Mouse (Mus musculus) bone marrow macrophage, adult 2 months (primary cell): ENCODE measurements around the gene Vti1a.

Experiments used
- CTCF ChIP-seq: IDR thresholded peaks from 2 replicates; pipeline ENCODE4 v1.5.1; 2012; ENCODE audit warnings: low read depth, mild to moderate bottlenecking, low read length, moderate library complexity
- POLR2A ChIP-seq: IDR thresholded peaks from 2 replicates; pipeline ENCODE4 v1.6.1; 2012; ENCODE audit warnings: mild to moderate bottlenecking, low read depth, low read length, borderline replicate concordance

GRCm38 (mm10) chr19:55561469-55561868 is 245.4 kb downstream of the Vti1a start:
- TF ChIP-seq POLR2A: no peak
- no peak for TF ChIP-seq CTCF
